Mouse (Mus musculus): Measurements from ENCODE around the gene Vwa7. TPM values are rescaled to one million over a fixed set of nuclear protein-coding genes. Genes with fewer than 3 reads are reported as not detected.

Gene Vwa7
- total RNA-seq, 2 experiments from 2014 or later = 7.8 to 14.4 TPM

- Histone ChIP-seq H3K27ac (peak overlapping the region; percentile 41; the same call in 1 of the 2 replicates), H3K4me3 (no peak overlapping the region)
- peak; percentile 51 for DNase-seq
- TF ChIP-seq CTCF (IDR thresholded peaks at IDR 0.05) = peak; percentile 44
- intact Hi-C loops (cut with DNase I) = no loop called here
These were observed 54.3 kb downstream of the Vwa7 start for GRCm38 (mm10) chr17:35070556-35071229.

GRCm38 (mm10) chr17:35071454-35071853, 55.1 kb downstream of the Vwa7 start:
- Histone ChIP-seq H3K4me3 (no peak overlapping the region), H3K27ac (no peak overlapping the region)
- TF ChIP-seq CTCF (IDR thresholded peaks at IDR 0.05) = no peak
- intact Hi-C loops (cut with DNase I) = no loop called here
- no peak for DNase-seq

GRCm38 (mm10) chr17:35074097-35074496, 57.7 kb downstream of the Vwa7 start:
- no peak for DNase-seq
- Histone ChIP-seq H3K4me3 (no peak overlapping the region), H3K27ac (no peak overlapping the region)
- intact Hi-C loops (cut with DNase I) = no loop called here
- TF ChIP-seq CTCF (IDR thresholded peaks at IDR 0.05) = no peak

Other genes starting within 250 kb of the Vwa7 start
- gene Cyp21a1, start 212.0 kb upstream of the Vwa7 start, total RNA-seq (2021) = not detected
- gene Stk19, start 179.6 kb upstream of the Vwa7 start, total RNA-seq (2021) = 1 to 10 TPM; 7.3 to 7.7 TPM
- gene Dxo, start 179.6 kb upstream of the Vwa7 start, total RNA-seq (2021) = 10 to 100 TPM in 1 of 2 experiments, 1 to 10 TPM in 1; 10.0 to 11.4 TPM
- gene Skiv2l, start 166.4 kb upstream of the Vwa7 start, total RNA-seq (2021) = 10 to 100 TPM; 19.0 to 24.6 TPM
- gene Nelfe, start 166.2 kb upstream of the Vwa7 start, total RNA-seq (2021) = 10 to 100 TPM in 1 of 2 experiments, 1 to 10 TPM in 1; 9.4 to 10.8 TPM
- gene Cfb, start 154.1 kb upstream of the Vwa7 start, total RNA-seq (2021) = 1 to 10 TPM; 1.9 to 2.0 TPM
- 1 to 10 TPM; 5.2 to 8.3 TPM for gene Zbtb12, start 137.1 kb upstream of the Vwa7 start, total RNA-seq (2021)
- gene Gm20547, start 134.5 kb upstream of the Vwa7 start, total RNA-seq (2021) = not detected
- gene C2, start 118.3 kb upstream of the Vwa7 start, total RNA-seq (2021) = 1 to 10 TPM; 1.3 to 3.4 TPM
- gene Ehmt2, start 118.1 kb upstream of the Vwa7 start, total RNA-seq (2021) = 10 to 100 TPM; 28.0 to 29.6 TPM
- not detected for gene Slc44a4, start 102.1 kb upstream of the Vwa7 start, total RNA-seq (2021)
- gene Neu1, start 85.3 kb upstream of the Vwa7 start, total RNA-seq (2021) = 10 to 100 TPM; 10.5 to 12.0 TPM
- 10 to 100 TPM in 1 of 2 experiments, 1 to 10 TPM in 1; 3.9 to 13.0 TPM for gene Hspa1b, start 57.3 kb upstream of the Vwa7 start, total RNA-seq (2021)
- gene Gm20481, start 46.7 kb upstream of the Vwa7 start, total RNA-seq (2021) = not detected
- gene Hspa1a, start 44.4 kb upstream of the Vwa7 start, total RNA-seq (2021) = 10 to 100 TPM in 1 of 2 experiments, 1 to 10 TPM in 1; 6.8 to 14.1 TPM
- gene Hspa1l, start 43.9 kb upstream of the Vwa7 start, total RNA-seq (2021) = 10 to 100 TPM; 14.9 to 31.2 TPM
- 10 to 100 TPM; 15.2 to 17.0 TPM for gene Lsm2, start 34.7 kb upstream of the Vwa7 start, total RNA-seq (2021)
- 10 to 100 TPM; 31.0 to 35.2 TPM for gene Vars, start 15.6 kb upstream of the Vwa7 start, total RNA-seq (2021)
- not detected for gene Sapcd1, start 11.4 kb downstream of the Vwa7 start, total RNA-seq (2021)
- gene Msh5, start 30.2 kb downstream of the Vwa7 start, total RNA-seq (2021) = not detected
- 10 to 100 TPM in 1 of 2 experiments, 1 to 10 TPM in 1; 7.2 to 11.3 TPM for gene Clic1, start 33.4 kb downstream of the Vwa7 start, total RNA-seq (2021)
- 1 to 10 TPM; 6.9 to 9.3 TPM for gene Ddah2, start 42.5 kb downstream of the Vwa7 start, total RNA-seq (2021)
- gene Ly6g6c, start 48.8 kb downstream of the Vwa7 start, total RNA-seq (2021) = not detected
- gene Mpig6b, start 49.6 kb downstream of the Vwa7 start, total RNA-seq (2021) = not detected
- gene Ly6g6e, start 60.3 kb downstream of the Vwa7 start, total RNA-seq (2021) = not detected
- gene Ly6g6d, start 61.5 kb downstream of the Vwa7 start, total RNA-seq (2021) = 1 to 10 TPM in 1 of 2 experiments, under 1 TPM in 1; 0.50 to 1.9 TPM
- gene Ly6g6f, start 69.0 kb downstream of the Vwa7 start, total RNA-seq (2021) = not detected
- 10 to 100 TPM; 74.2 to 99.7 TPM for gene Abhd16a, start 72.7 kb downstream of the Vwa7 start, total RNA-seq (2021)
- gene Ly6g5c, start 91.7 kb downstream of the Vwa7 start, total RNA-seq (2021) = not detected
- gene Ly6g5b, start 98.8 kb downstream of the Vwa7 start, total RNA-seq (2021) = under 1 TPM in 1 of 2 experiments, not detected in 1; 0.36 TPM
- 1 to 10 TPM; 8.5 to 8.7 TPM for gene Gpank1, start 104.9 kb downstream of the Vwa7 start, total RNA-seq (2021)
- gene Csnk2b, start 105.5 kb downstream of the Vwa7 start, total RNA-seq (2021) = 100 to 1,000 TPM; 186 to 187 TPM
- gene D17H6S53E, start 109.8 kb downstream of the Vwa7 start, total RNA-seq (2021) = 10 to 100 TPM; 13.6 to 24.6 TPM
- gene Apom, start 115.5 kb downstream of the Vwa7 start, total RNA-seq (2021) = not detected
- 100 to 1,000 TPM; 233 to 244 TPM for gene Bag6, start 118.6 kb downstream of the Vwa7 start, total RNA-seq (2021)
- gene Prrc2a, start 148.3 kb downstream of the Vwa7 start, total RNA-seq (2021) = 100 to 1,000 TPM in 1 of 2 experiments, 10 to 100 TPM in 1; 98.7 to 120 TPM
- gene Aif1, start 159.5 kb downstream of the Vwa7 start, total RNA-seq (2021) = under 1 TPM in 1 of 2 experiments, not detected in 1; 0.75 TPM
- gene Lst1, start 171.9 kb downstream of the Vwa7 start, total RNA-seq (2021) = 1 to 10 TPM in 1 of 2 experiments, under 1 TPM in 1; 0.67 to 1.2 TPM
- not detected for gene Ltb, start 177.9 kb downstream of the Vwa7 start, total RNA-seq (2021)
- not detected for gene Tnf, start 185.4 kb downstream of the Vwa7 start, total RNA-seq (2021)
- under 1 TPM in 1 of 2 experiments, not detected in 1; 0.41 TPM for gene Lta, start 188.8 kb downstream of the Vwa7 start, total RNA-seq (2021)
- gene Gm16181, start 204.3 kb downstream of the Vwa7 start, total RNA-seq (2021) = not detected
- 1 to 10 TPM; 1.9 to 2.0 TPM for gene Atp6v1g2, start 217.1 kb downstream of the Vwa7 start, total RNA-seq (2021)
- gene Nfkbil1, start 219.2 kb downstream of the Vwa7 start, total RNA-seq (2021) = 1 to 10 TPM; 7.0 to 7.8 TPM
- 10 to 100 TPM; 83.8 to 94.7 TPM for gene Ddx39b, start 225.2 kb downstream of the Vwa7 start, total RNA-seq (2021)
- gene H2-D1, start 246.2 kb downstream of the Vwa7 start, total RNA-seq (2021) = 10 to 100 TPM; 30.4 to 38.5 TPM

All from gastrocnemius, adult 2 months (tissue).